Mouse (Mus musculus) mammary gland, adult 2 months (tissue): ENCODE data around the gene Slc22a23. TPM values are rescaled to one million over a fixed set of nuclear protein-coding genes. Genes with fewer than 3 reads are reported as not detected.

Source experiments
- polyA plus RNA-seq: library from polyadenylated mRNA; depleted of rRNA; stranded (reverse); fragments of >200 nt; gene quantifications from 2 replicates; pipeline ENCODE4 v1.2.3, GENCODE M21; 2012; ENCODE audit warnings: low replicate concordance; rRNA removed

Gene Slc22a23
- polyA plus RNA-seq = 17.7 and 36.1 TPM in 2 replicates

GRCm38 (mm10) chr13:34345128-34346085 lies at the start of gene Slc22a23:
Slc22a23 (minus strand) TSS chr13:34345182.

DNA sequence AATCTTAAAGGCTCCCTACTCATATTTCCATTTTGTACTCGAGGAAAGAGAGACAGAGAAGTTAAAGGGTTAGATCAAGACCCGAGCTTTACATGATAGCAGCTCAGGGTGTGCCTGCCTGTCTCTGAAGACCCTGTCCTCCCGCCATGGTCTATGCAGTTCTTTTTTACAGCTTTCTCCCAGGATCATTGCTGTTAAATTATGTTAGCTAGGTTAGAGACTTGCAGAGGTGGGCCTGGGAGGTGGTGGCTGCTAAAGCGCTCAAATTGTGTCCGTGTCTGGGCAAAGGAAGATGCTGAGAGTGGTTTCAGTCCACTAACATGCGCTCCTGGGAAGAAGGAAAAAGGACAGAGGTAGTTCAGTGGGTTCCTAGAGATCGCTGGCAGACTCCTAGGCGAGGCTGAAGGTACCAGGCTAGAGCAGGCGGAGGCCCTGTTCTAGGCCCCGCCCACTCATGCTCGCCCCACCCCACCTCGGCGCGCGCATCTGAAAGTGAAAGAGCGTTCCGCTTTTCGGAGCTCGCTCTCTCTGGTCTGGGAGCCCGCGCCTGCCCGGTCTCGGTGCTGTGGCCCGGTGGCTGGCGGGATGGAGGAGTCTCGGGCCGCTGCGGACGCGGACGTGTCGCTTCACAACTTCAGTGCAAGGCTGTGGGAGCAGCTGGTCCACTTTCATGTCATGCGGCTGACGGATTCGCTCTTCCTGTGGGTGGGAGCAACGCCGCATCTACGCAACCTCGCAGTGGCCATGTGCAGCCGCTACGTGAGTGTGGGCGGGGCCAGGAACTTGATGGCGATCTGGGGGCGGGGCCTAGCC lies 182.3 kb downstream of the Slc22a23 start, which contains the start of gene Psmg4:
Gene Psmg4 (plus strand): TSS at position 474 of the 813 bp plus-strand sequence.

GRCm38 (mm10) chr13:34130226-34130731 lies 214.7 kb downstream of the Slc22a23 start, which contains the start of gene Tubb2b:
Tubb2b (minus strand) TSS chr13:34130466.

Other genes starting within 250 kb of the Slc22a23 start
- 20.0 and 20.8 TPM in 2 replicates for gene Tubb2b, start 214.7 kb downstream of the Slc22a23 start, polyA plus RNA-seq
- 77.4 and 194 TPM in 2 replicates for gene Psmg4, start 182.2 kb downstream of the Slc22a23 start, polyA plus RNA-seq